Mouse (Mus musculus): ENCODE measurements around the gene Ccdc63. TPM values are rescaled to one million over a fixed set of nuclear protein-coding genes. Genes with fewer than 3 reads are reported as not detected.

The Ccdc63 gene
- polyA plus RNA-seq, 1 experiment from 2014 or later = not detected

DNA sequence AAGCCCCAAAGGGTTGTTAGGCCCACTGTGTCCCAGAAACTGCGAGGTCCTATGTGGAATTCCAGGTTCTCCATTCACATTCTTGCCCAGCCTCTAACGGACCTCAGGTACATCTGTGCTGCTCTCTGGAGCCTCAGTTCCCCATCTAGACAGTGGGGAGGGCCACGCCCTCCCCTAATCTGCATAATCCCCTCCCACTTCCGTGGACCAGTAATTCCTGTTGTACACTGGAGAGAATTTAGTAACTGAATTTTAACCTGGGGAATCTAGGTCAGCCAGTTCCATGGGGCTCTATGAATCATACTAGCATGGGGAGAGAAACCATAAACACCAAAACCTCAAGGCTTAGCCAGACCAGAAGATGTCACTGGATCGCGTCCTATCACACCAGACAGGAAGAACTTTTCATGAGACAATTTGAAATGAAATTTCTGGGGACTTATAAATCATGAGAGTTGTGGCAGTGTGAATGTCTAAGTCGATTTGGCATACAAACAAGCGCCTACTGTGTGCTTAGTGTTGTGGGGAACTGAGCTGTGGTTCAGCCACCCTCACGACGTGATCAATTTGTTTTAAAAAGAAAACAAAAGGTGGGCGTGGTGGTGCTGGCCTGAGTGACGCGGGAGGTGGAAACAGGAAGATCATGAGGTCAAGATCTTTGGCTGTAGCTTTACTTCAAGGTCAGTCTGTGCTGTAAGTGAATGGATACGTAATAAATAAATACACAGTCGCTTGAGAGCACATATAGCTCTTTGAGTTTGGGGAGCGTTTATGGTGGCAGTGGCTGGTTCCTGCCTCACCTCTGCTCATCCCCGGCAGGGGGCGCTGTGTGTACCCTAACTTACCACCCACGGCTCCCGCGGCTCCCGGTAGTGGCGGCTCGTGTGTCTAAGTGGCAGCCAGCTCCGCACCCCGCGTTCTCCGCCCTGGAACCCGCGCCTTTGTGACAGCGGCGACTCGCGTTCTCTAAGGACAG, 9.3 kb downstream of the Ccdc63 start:
- Histone ChIP-seq H3K4me1 (peaks cover 27% of the 10 kb centered on the region), H3K9me3 (replicated peaks) (no peaks in the 10 kb centered on the region), H3K27ac (0 out of 2 replicates have a peak overlapping the region, but pooled peaks have one; percentile 3), H3K27me3 (ENCODE audit: low read depth, poor library complexity, severe bottlenecking) (peaks cover 16% of the 10 kb centered on the region), H3K36me3 (no peaks in the 10 kb centered on the region), H3K4me3 (peak overlapping the region; percentile 45)
- WGBS = 12% methylated on average over 34 of the region's 34 CpGs
- peak; percentile 95 for DNase-seq (ENCODE audit: low spot score)

DNA sequence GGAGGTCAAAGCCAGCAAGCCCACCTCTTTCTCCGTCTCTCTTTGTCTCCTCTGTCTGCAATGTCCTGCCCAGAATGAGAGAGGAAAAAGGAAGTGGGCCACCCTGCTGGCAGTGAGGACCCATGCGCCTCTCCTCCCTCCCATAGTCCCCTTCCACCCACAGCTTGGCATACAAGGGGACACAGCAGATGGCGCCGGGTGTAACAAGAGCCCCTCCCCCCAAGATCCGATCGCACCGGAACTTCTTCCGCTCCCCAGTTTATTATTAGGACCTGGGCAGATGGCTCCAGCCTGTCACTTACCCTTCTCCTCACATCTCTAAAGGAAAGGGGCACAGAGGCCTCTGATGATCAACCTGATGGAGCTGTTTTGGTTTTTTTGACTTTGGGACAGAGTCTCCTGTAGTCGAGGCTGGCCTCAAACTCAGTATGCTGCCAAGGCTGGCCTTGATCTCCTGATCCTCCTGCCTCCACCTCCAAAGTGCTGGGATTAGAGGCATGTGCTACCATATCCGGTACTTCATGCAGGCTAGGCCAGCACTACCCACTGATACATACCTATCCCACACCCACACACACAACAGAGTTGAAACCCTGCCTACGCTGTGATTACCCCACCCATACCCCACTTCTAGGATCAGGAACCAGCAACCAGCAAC, 10.2 kb downstream of the Ccdc63 start:
- peaks cover 27% of the 10 kb centered on the region for H3K4me1 ChIP-seq
- H3K4me3 ChIP-seq = no peak overlapping the region
- no peak overlapping the region for H3K27ac ChIP-seq
- H3K36me3 ChIP-seq = no peaks in the 10 kb centered on the region
- DNase-seq (ENCODE audit: low spot score) = no peak
- 85% methylated on average over 11 of the region's 11 CpGs for WGBS
- H3K27me3 ChIP-seq (ENCODE audit: low read depth, poor library complexity, severe bottlenecking) = peaks cover 16% of the 10 kb centered on the region
- no peaks in the 10 kb centered on the region for H3K9me3 ChIP-seq (replicated peaks)

DNA sequence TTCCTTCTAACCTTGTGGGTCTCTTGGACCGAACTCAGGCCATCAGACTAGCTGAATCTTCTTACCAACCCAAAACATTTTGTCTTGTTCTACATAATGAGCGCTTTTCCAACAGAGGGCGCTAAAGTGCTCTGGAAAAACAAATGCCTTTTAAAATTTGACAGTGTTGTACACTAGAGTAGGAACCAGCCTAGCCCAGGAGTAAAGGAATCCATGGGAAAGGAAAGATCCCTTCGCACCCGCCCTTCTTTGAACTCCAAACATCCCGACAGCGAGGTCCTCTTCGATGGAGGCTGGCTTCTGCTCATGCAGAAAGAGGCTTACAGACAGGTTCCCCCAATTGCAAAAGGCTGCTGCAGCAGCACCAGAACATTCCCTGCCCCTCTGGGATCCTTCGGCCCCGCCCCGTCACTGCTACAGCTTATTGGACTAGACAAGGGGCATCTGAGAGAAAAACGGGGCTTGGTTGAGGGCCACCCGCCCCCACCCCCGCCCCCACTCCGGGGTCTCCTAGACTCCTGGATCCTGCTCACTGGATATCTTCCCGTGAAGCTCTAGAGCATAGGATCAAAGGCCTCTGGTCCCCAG, 11.5 kb downstream of the Ccdc63 start:
- Histone ChIP-seq H3K36me3 (no peaks in the 10 kb centered on the region), H3K27ac (no peak overlapping the region), H3K4me1 (peaks cover 27% of the 10 kb centered on the region), H3K27me3 (ENCODE audit: low read depth, poor library complexity, severe bottlenecking) (peaks cover 16% of the 10 kb centered on the region), H3K4me3 (0 out of 2 replicates have a peak overlapping the region, but pooled peaks have one; percentile 9), H3K9me3 (replicated peaks) (no peaks in the 10 kb centered on the region)
- DNase-seq (ENCODE audit: low spot score) = peak; percentile 62
- WGBS = 38% methylated on average over 16 of the region's 16 CpGs

DNA sequence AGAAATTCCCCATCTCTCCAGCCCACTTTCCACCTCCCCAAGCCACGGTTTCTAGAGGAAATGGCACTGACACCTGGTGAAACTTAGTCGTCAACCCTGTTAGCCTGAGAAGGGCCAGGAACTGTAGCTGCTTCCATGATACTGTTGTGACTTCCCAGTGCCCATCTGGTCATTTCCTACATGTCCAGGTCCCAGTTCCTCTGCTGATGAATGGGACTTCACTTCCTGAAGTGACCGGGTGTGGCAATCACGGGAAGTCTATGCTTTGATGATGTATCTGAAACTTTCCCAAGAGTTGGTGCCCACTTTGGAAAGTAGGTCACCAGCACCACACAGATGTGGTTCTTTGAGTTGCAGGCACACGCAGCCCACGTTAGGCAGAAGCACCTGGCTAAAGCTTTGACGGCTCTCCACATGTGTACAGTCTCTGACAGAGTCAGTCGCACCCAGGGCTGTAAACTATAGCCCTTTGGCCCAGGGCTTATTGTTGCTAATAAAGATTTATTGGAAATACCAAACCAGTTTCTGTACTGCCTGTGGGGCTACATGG, 15.3 kb downstream of the Ccdc63 start:
- Histone ChIP-seq H3K27me3 (ENCODE audit: low read depth, poor library complexity, severe bottlenecking) (peaks cover 6% of the 10 kb centered on the region; the same call in 1 of the 2 replicates), H3K4me3 (no peak overlapping the region), H3K4me1 (peaks cover 5% of the 10 kb centered on the region; the same call in 1 of the 2 replicates), H3K9me3 (replicated peaks) (no peaks in the 10 kb centered on the region), H3K36me3 (no peaks in the 10 kb centered on the region), H3K27ac (no peak overlapping the region)
- DNase-seq (ENCODE audit: low spot score) = no peak
- WGBS = 79% methylated on average over 8 of the region's 8 CpGs

DNA sequence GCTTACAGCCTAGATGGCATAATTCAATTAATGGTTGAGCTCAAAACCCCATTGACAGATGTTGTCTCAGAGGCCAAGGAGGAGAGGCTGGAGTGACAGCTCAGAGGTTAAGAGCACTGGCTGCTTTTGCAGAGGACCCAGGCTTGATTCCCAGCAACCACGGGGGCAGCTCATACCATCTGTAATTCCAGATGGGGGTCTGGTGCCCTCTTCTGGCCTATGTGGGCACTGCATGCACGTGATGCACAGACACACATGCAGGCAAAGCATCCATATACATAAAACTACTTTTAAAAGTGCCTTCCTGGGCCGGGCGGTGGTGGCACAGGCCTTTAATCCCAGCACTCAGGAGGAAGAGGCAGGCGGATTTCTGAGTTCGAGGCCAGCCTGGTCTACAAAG, 24.4 kb downstream of the Ccdc63 start:
- 79% methylated on average over 6 of the region's 6 CpGs for WGBS
- Histone ChIP-seq H3K9me3 (replicated peaks) (no peaks in the 10 kb centered on the region), H3K36me3 (no peaks in the 10 kb centered on the region), H3K27me3 (ENCODE audit: low read depth, poor library complexity, severe bottlenecking) (peaks cover 7% of the 10 kb centered on the region; the same call in 1 of the 2 replicates), H3K27ac (no peak overlapping the region), H3K4me3 (no peak overlapping the region), H3K4me1 (0 out of 2 replicates have a peak, but pooled peaks cover 5% of the 10 kb centered on the region)
- no peak for DNase-seq (ENCODE audit: low spot score)

DNA sequence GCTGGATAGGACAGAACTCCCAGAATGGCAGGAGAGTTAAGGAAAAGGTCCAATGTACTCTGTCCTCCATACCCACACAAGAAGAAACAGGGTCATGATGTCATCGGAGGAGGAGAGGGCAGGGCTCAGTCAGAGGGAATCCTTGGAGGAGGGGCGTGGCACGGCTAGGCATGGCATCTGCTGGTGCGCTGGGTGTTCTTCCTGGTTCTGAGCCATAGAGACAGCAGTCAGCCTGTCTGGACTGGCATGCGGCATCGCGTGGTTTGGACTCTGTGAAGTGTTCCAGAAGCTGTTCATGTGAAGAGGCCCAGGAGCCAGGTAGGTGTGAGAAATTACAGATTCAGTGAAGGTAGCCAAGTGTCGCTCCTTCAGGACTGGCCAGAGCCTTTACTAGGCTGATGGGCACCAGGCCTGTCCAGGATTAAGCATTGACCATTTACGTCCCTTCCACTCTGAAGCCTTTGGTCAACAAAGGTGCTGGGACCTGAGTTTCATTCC, 25.3 kb downstream of the Ccdc63 start:
- no peaks in the 10 kb centered on the region for H3K36me3 ChIP-seq
- no peak overlapping the region for H3K27ac ChIP-seq
- DNase-seq (ENCODE audit: low spot score) = no peak
- no peak overlapping the region for H3K4me3 ChIP-seq
- 94% methylated on average over 9 of the region's 9 CpGs for WGBS
- 0 out of 2 replicates have a peak, but pooled peaks cover 8% of the 10 kb centered on the region for H3K4me1 ChIP-seq
- H3K27me3 ChIP-seq (ENCODE audit: low read depth, poor library complexity, severe bottlenecking) = peaks cover 7% of the 10 kb centered on the region; the same call in 1 of the 2 replicates
- H3K9me3 ChIP-seq (replicated peaks) = no peaks in the 10 kb centered on the region

DNA sequence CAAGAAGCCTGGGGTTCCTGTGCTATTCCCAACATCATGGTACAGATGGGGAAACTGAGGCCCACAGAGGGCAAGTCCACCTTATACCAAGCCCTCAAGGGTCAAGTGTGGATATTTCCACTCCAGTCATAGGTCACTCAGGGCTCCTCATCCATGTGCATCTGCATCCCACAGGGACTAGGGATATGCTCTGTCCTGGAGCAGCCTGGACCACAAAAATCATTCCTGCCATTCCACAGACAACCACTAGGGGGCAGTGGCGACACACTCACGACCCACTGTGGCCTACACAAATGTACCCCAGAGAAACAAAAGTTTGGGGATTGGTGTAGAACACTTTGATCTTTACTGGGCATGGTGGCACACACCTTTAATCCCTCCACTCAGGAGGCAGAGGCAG, 26.4 kb downstream of the Ccdc63 start:
- no peak overlapping the region for H3K4me3 ChIP-seq
- no peaks in the 10 kb centered on the region for H3K36me3 ChIP-seq
- no peaks in the 10 kb centered on the region for H3K9me3 ChIP-seq (replicated peaks)
- DNase-seq (ENCODE audit: low spot score) = peak; percentile 76
- H3K27ac ChIP-seq = no peak overlapping the region
- peaks cover 7% of the 10 kb centered on the region; the same call in 1 of the 2 replicates for H3K27me3 ChIP-seq (ENCODE audit: low read depth, poor library complexity, severe bottlenecking)
- H3K4me1 ChIP-seq = peaks cover 15% of the 10 kb centered on the region
- WGBS = 4% methylated on average over 2 of the region's 2 CpGs

DNA sequence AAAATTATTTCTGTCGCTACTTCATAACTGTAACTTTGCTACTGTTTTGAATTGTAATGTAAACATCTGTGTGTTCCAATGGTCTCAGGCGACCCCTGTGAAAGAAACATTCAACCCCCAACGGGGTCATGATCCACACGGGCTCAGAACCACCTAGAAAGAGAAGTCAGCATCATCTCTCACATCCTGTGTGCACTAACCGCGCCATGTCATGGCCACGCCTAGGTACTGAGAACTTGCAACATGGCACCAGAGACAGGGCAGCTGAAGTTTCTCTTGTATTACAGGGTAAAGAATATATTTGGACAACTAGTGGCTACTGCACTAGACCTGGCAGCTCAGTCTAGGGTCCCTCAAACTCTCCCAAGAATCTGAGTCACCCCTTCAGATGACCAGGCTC, 27.2 kb downstream of the Ccdc63 start:
- no peaks in the 10 kb centered on the region for H3K36me3 ChIP-seq
- peaks cover 7% of the 10 kb centered on the region; the same call in 1 of the 2 replicates for H3K27me3 ChIP-seq (ENCODE audit: low read depth, poor library complexity, severe bottlenecking)
- peaks cover 18% of the 10 kb centered on the region for H3K4me1 ChIP-seq
- WGBS = 85% methylated on average over 7 of the region's 7 CpGs
- H3K4me3 ChIP-seq = no peak overlapping the region
- H3K27ac ChIP-seq = no peak overlapping the region
- no peaks in the 10 kb centered on the region for H3K9me3 ChIP-seq (replicated peaks)
- DNase-seq (ENCODE audit: low spot score) = no peak

DNA sequence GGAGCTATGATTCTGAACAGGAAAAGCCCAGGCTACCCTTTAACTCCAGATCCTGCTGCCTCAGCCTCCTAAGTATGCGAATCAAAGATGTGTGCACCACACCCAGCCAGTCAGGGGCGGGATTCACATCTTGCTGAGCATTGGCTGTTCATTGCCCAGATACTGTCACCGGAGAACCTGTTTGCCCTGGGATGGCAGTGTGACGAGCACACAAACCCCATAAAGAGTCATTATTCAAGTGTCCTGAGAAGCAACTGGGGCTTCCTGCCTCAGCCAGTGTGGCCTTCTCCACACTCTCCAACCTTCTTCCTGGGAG, 28.7 kb downstream of the Ccdc63 start:
- peaks cover 23% of the 10 kb centered on the region for H3K4me1 ChIP-seq
- H3K27me3 ChIP-seq (ENCODE audit: low read depth, poor library complexity, severe bottlenecking) = peaks cover 7% of the 10 kb centered on the region; the same call in 1 of the 2 replicates
- H3K36me3 ChIP-seq = no peaks in the 10 kb centered on the region
- 52% methylated on average over 4 of the region's 4 CpGs for WGBS
- H3K4me3 ChIP-seq = peak overlapping the region; percentile 12; the same call in 1 of the 2 replicates
- H3K27ac ChIP-seq = no peak overlapping the region
- H3K9me3 ChIP-seq (replicated peaks) = no peaks in the 10 kb centered on the region
- DNase-seq (ENCODE audit: low spot score) = no peak

DNA sequence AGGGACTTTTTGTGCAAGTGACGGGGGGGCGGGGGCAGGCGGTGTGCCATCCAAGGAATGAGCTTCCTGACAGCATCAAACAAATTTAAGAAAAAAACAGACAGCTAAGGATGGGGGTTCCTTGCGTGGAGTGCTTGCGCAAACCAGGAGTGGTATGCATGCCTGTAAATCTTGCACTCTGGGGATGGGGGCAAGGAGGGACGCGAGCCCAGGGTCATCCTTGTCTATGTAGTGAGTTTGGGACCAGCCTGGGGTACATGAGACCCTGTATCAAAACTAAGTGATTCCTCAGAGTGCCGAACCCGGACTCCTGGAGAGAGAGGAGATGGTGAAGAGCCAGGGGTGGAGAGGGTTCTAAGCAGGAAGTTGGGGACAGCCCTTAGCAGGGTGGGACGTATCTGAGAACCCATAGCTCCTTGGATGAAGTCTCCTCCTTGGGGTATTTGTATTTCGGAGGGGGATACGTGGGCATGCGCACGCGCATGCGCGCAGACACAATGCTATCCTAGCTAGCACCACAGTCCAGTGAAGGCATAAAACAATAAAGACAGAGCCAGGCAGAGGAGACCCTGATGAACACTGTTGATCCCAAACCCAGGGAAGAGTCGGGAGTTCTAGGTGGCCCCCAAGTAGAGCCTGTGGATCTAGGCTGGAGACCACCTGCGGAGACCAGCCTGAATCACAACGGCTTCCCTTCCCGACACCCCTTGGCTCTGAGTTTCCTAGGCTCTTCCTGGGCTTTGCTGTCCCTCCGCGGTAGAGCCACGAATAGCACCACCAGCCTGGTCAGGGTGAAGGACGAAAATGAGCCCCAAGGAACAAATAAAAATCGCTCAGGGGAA, 29.3 kb downstream of the Ccdc63 start:
- 71% methylated on average over 26 of the region's 26 CpGs for WGBS
- Histone ChIP-seq H3K27ac (no peak overlapping the region), H3K27me3 (ENCODE audit: low read depth, poor library complexity, severe bottlenecking) (peaks cover 7% of the 10 kb centered on the region; the same call in 1 of the 2 replicates), H3K9me3 (replicated peaks) (no peaks in the 10 kb centered on the region), H3K36me3 (no peaks in the 10 kb centered on the region), H3K4me3 (peak overlapping the region; percentile 12; the same call in 1 of the 2 replicates), H3K4me1 (peaks cover 23% of the 10 kb centered on the region)
- DNase-seq (ENCODE audit: low spot score) = no peak

DNA sequence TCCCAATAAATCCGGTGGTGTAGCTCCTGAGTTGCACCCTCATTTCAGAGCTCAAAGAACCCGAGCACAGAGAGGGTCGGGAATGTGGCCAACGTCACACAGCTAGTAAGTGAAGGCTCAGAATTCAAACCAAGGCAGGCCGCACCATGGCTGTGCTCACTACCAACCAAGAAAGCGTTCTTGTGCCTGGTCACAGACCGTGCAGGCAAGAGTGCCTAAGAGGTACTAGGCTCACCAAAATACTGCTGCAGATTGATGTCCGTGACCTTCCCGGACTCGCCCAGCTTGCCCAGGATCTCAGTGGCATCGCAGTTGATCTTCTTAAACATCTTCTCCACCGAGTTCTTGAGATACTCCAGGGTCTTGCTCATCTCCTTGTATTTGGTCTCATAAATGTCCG, 30.0 kb downstream of the Ccdc63 start:
- DNase-seq (ENCODE audit: low spot score) = no peak
- Histone ChIP-seq H3K27me3 (ENCODE audit: low read depth, poor library complexity, severe bottlenecking) (peaks cover 7% of the 10 kb centered on the region; the same call in 1 of the 2 replicates), H3K27ac (no peak overlapping the region), H3K36me3 (no peaks in the 10 kb centered on the region), H3K9me3 (replicated peaks) (no peaks in the 10 kb centered on the region), H3K4me1 (peaks cover 23% of the 10 kb centered on the region), H3K4me3 (no peak overlapping the region)
- 90% methylated on average over 13 of the region's 13 CpGs for WGBS

All from limb, embryonic 10.5 days (tissue).